Mouse (Mus musculus) heart, adult 2 months (tissue): ENCODE data around the gene Yif1a.

Experiments
- CTCF ChIP-seq: fragments of 200-600 bp; IDR thresholded peaks from 2 replicates; pipeline ENCODE4 v1.8.1; 2022; ENCODE audit warnings: antibody characterized with exemption, mild to moderate bottlenecking, moderate library complexity
- EP300 ChIP-seq: fragments of 200-500 bp; IDR thresholded peaks from 2 replicates; pipeline ENCODE4 v1.6.1; 2011; ENCODE audit warnings: low read depth, low read length, control low read depth; ENCODE audit not compliant: insufficient read depth
- POLR2A ChIP-seq: fragments of 200-500 bp; IDR thresholded peaks from 2 replicates; pipeline ENCODE4 v1.6.1; 2011; ENCODE audit warnings: mild to moderate bottlenecking, low read depth, low read length, control low read depth; ENCODE audit not compliant: insufficient read depth

DNA sequence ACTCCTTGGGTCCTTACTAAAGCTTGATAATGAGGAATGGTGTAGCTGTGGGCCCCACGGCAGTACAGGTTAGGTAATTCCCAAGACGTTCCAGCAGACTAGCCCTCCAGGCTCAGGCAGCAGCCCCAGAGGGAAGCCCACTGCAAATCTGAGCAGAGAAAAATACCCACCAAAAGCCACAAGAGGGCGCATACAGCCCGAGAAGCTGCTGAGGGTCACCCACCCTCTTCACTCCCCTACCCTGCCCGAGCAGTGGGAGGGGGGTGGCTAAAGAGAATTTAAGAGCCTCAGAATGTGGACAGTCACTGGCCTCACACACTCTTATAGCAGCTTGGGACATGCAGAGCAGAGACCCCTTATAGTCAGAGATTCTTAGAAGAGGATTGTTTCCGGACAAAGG is 32.1 kb upstream of the Yif1a start:
- peak; percentile 89 for TF ChIP-seq CTCF
- no peak for TF ChIP-seq POLR2A
- no peak for TF ChIP-seq EP300
